Mouse (Mus musculus) embryo, embryonic 10 days (tissue): ENCODE data around the gene Prkn.

ENCODE experiments used
- DNase-seq: peaks from one replicate; pipeline ENCODE4 v3.0.0-alpha.2; 2015; ENCODE audit warnings: low spot score

Gene Prkn

DNA sequence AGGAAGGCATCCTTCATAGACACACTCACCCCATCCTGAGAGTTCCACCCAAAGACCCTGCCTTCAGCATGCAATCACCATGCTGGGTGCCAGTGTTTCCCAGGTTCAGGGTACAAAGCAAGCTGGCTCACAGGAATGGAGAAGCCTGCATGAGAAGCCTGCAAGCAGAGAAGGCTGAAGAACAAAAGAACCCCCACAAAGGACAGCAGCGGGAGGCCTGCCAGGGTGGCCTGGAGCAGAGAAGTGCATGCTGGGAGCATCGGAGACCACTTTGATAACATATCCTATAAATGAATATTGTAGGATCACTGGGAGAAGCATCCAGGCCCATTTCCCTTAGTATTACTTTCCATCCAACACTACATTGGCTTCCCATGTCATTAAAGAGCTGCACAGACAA lies 692.6 kb downstream of the Prkn start:
- DNase-seq = no peak

DNA sequence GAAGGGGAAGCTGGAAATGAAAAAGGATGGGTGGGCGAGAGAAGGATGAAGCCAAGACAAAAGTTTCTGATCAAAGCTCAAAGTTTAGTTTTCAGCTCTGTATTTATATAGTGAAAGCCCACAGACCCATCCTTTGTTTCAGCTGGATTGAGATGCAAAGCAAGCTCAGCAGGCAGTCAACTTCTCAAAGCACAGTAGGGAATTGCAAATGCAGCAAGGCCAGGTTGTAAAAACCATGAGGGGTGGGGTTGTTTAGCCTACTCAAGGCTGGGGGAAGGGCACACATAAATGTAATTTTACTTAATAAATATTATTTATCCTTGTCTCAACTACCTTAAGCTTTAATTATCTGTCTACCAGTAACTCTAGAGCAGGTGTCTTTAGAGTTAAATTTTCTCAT lies 693.7 kb downstream of the Prkn start:
- no peak for DNase-seq

DNA sequence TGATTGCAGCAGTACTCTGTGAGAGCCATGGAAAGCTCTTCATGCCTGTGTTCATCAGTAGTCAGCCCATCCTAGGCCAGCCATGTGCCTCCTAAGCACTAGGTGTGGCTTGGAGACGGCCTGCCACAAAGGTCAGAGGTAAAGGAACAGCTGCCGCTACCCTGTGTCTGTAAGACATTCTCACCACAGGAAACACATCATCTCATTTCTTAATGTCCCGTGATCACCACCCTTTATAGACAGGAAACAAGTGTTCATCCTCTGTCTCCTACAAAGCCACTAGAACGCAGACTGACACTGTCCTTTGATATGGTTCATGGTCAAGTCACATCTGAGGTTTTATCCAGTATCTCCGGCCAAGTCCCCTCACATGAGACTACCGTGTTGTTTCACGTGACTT lies 698.6 kb downstream of the Prkn start:
- DNase-seq = no peak

GRCm38 (mm10) chr17:11541928-11542623 lies 701.9 kb downstream of the Prkn start:
- no peak for DNase-seq

DNA sequence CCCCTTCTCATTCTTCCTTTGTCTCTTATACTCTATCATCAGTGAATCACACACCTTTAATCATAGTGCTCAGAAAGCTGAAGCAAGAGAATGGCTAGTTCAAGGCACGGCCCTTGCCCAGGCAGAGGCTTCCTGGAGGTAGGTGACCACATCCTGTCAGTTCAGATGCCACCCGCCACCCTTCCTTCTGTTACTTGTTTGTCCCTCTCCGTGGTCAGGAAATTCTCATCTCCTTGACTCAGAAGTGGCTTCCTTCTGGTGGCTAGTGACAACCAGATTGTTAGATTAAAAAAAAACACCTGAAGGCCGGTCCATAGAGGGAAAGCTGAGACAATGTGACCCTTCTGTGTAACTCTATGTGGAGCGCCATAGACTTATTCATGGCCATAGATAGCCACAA lies 710.4 kb downstream of the Prkn start:
- no peak for DNase-seq

DNA sequence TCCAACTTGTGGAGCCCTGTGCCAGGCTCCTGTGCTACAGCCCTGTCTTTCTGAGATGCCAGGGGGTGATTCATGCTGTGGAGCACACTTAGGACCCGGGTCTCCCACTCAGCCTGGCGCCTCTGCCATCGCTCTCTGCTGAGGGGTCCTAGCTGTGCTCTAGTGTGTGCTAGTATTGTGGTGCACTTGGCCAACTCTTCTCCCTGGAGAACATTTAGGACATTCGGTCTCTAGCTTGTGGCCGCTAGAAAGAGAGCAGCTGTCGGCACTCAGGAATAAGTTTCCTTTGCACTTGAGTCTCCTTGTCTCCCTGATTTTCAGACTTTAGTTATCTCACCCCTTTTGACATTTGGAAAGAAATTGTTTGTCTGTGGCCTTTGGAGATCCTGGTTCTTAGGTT lies 725.5 kb downstream of the Prkn start:
- no peak for DNase-seq

GRCm38 (mm10) chr17:11570392-11570791 lies 730.2 kb downstream of the Prkn start:
- no peak for DNase-seq

GRCm38 (mm10) chr17:11573666-11574065 lies 733.5 kb downstream of the Prkn start:
- no peak for DNase-seq

DNA sequence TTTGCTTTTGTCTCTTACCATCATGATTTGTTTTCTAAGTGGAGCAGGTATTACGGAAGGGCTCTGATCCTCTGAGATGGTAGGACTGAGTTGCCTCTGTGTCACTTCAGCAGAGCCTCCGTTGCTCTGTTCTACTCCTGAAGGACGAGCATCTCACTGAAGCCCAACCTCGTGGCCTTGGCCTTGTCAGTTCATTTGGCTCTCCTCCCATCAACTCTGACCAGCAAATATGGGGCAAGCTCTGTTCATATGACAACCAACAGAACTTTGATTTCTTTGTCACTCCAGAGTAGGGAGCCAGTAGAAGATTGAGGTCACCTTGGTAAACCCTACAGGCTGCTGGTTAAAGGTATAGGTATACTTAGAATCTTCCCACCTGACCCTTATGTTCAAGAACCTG lies 745.3 kb downstream of the Prkn start:
- no peak for DNase-seq

DNA sequence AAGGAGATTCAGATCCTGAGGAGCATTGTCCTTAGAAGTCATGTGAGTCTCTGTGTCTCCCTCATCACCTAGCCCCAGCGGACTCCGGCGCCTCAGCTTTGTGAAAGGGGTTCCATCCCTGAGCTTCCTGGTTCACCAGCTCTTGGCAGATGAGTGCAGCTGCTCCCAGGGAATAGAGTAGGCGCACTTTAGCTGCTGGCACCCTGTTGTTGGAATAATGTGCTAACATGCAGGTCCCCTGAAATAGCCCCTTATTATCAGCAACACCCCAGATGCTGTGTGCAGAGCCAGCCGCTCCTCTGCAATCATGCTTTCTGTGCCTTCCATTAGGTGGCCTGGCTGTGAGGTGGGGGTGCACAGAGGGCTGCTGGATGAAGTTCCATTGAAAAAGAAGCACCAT lies 767.7 kb downstream of the Prkn start:
- DNase-seq = no peak

DNA sequence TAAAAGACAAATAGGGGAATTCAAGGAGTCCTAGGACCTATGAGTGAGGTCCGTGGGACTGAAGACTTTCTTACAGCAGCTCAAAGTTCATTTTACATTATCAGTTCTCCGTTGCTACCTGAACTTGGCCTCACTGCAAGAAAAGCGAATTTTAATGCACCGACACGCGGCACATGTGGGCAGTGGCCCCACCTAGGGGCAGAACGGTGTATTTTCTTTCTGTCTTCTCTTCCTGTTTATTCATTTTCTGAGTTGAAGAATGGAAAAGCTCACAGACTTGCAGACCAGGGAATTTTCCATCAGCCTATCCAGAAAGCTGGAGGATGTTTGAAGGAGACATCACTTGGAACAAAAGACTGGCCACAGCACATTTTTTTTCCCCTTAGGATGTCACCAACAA lies 771.3 kb downstream of the Prkn start:
- DNase-seq = peak; percentile 67

- DNase-seq = peak; percentile 20
Observed at GRCm38 (mm10) chr17:11612801-11613531, 772.8 kb downstream of the Prkn start.

- DNase-seq = no peak
Observed at GRCm38 (mm10) chr17:11617552-11617951, 777.4 kb downstream of the Prkn start.

DNA sequence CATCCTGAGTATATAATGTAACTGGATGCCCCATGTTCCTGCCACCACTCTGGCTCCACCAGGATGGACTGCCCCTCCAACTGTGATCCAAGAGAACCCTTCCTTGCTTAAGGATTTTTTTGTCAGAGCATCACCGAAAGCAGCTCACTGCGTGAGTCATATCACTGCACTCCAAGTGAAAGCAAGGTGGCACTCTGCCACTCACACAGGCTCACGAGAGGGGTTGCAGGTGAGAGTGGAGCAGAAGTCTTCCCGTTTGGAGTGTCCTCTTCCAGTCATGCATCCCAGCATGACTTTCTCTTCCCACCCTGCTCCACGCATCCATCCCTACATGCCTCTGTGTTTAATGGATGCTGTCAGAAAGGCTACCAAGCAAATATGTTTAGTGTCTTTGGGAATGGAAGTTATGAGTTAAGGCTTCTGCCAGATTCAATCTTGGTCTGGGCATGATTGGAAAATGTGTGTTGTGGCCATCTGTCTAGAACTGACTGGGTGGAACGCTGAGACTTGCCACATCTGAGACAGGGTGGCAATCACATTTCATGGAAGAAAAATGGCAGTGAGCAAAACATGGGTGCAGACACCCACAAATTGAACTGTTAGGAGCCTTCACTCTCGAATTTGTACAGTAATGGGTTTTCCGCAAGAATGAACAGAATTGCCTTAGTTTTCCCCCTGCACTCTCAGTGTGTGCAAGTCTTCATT lies 778.9 kb downstream of the Prkn start:
- DNase-seq = no peak

DNA sequence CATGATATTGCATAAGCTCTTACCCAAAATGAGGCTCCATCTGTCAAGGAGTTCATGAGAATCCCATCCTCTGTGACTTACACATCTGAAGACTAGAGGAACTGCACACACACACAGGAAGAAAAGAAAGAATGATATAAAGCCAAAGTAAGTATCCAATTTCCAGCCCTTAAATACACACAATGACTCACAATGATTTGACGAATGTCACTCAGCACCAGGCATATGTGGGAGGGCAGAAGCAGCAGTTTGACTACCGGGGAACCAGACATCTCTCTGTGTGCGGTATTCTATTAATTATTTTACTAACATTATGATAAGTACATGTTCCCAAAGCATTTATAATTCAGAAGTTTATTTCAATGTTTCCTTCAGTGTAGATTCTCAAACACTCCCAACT lies 780.6 kb downstream of the Prkn start:
- DNase-seq = no peak

- peak; percentile 25 for DNase-seq
Observed at GRCm38 (mm10) chr17:11621492-11621891, 781.3 kb downstream of the Prkn start.

GRCm38 (mm10) chr17:11626306-11626705 lies 786.1 kb downstream of the Prkn start:
- no peak for DNase-seq

- no peak for DNase-seq
Observed at GRCm38 (mm10) chr17:11635121-11635520, 794.9 kb downstream of the Prkn start.

- no peak for DNase-seq
Observed at GRCm38 (mm10) chr17:11637642-11638041, 797.5 kb downstream of the Prkn start.

- no peak for DNase-seq
Observed at GRCm38 (mm10) chr17:11638451-11638850, 798.3 kb downstream of the Prkn start.

DNA sequence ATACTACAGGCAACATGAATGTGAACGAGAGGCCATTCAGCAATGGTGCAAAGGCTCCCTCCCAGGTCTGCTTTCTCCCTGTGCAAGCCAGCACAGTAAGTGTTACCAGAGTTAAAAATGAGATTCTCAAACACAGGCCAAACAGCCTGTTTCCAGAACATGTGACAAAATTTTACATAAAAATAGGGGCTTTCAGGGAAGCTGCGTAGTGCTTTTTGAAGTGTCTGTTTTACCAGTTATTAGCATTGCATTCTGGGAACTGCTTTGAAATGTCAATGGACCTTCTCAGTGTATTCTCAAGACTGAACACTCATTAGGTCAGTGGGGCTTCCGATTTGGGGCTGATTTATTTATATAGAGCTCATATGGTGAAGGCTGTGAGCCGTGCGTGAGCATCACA lies 799.6 kb downstream of the Prkn start:
- DNase-seq = no peak

DNA sequence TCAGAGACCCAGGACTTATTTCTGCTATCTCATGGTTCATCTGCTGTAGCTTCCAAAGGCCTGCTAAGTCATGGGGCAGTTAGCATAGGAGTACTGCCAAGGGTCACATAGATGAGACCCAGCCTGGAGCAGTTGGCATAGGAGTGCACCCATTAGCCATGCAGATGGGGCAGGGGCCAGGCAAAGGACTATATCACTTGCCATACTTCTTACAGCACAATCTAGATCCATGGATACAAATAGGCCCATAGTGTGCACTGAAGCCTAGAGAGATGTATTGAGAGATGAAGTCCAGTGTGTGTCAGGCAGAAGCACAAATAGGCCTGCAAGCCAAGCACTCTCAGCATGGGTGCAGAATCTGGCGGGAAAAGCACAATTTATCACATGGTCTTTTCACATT lies 802.1 kb downstream of the Prkn start:
- no peak for DNase-seq

DNA sequence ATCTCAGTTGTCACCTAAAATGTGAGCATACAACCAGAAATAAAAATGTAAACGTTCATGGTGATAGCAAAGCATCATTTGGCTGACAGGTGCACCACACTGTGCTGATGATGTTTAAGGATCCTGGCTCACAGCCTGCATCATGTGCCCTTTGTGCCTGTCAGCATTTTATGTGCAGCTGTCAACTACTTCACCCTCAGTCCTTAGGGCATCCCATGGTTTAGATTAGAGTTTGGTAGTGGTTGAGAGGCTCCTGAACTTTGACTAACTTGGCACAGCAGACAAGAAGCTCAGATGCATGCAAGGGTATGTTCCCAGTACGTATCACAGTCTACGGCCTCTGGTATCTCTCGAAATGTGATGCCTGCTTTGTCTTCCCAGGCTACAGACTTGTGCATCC lies 803.8 kb downstream of the Prkn start:
- no peak for DNase-seq
